Mouse (Mus musculus): ENCODE results near the gene Ttyh2. TPM values are rescaled to one million over a fixed set of nuclear protein-coding genes. Genes with fewer than 3 reads are reported as not detected.
A peak's percentile ranks its signal among the peaks of the same experiment; 100 is the strongest.

The Ttyh2 gene
- total RNA-seq, 4 experiments from 2014 or later, result 75.1 to 107 (median 88.6) TPM

- no peak for DNase-seq
These were observed 36.2 kb downstream of the Ttyh2 start for GRCm38 (mm10) chr11:114711393-114711792.

- DNase-seq, result peak; percentile 85
These were observed 36.6 kb downstream of the Ttyh2 start for GRCm38 (mm10) chr11:114711861-114712260.

GRCm38 (mm10) chr11:114714526-114714925 is 39.3 kb downstream of the Ttyh2 start:
- no peak for DNase-seq

- no peak for DNase-seq
These were observed 40.3 kb downstream of the Ttyh2 start for GRCm38 (mm10) chr11:114715531-114715930.

- DNase-seq, result no peak
These were observed 45.3 kb downstream of the Ttyh2 start for GRCm38 (mm10) chr11:114720535-114720934.

- no peak for DNase-seq
These were observed 47.2 kb downstream of the Ttyh2 start for GRCm38 (mm10) chr11:114722438-114722837.

- DNase-seq, result peak; percentile 82
These were observed 47.8 kb downstream of the Ttyh2 start for GRCm38 (mm10) chr11:114723030-114723429.

GRCm38 (mm10) chr11:114724787-114725590 is 49.8 kb downstream of the Ttyh2 start:
- DNase-seq, result no peak

- peak; percentile 68 for DNase-seq
These were observed 52.0 kb downstream of the Ttyh2 start, which contains the start of gene Dnaic2 for GRCm38 (mm10) chr11:114726965-114727825. Gene Dnaic2 (plus strand): TSS chr11:114727408.

- DNase-seq, result no peak
These were observed 52.6 kb downstream of the Ttyh2 start for GRCm38 (mm10) chr11:114727826-114728186.

- no peak for DNase-seq
These were observed 53.1 kb downstream of the Ttyh2 start for GRCm38 (mm10) chr11:114728333-114728732.

- DNase-seq, result no peak
These were observed 54.7 kb downstream of the Ttyh2 start for GRCm38 (mm10) chr11:114729832-114730363.

GRCm38 (mm10) chr11:114731711-114732110 is 56.5 kb downstream of the Ttyh2 start:
- DNase-seq, result no peak

- no peak for DNase-seq
These were observed 57.7 kb downstream of the Ttyh2 start for GRCm38 (mm10) chr11:114732890-114733289.

GRCm38 (mm10) chr11:114736111-114736510 is 60.9 kb downstream of the Ttyh2 start:
- no peak for DNase-seq

- no peak for DNase-seq
These were observed 61.8 kb downstream of the Ttyh2 start for GRCm38 (mm10) chr11:114736913-114737624.

GRCm38 (mm10) chr11:114740598-114740997 is 65.4 kb downstream of the Ttyh2 start:
- no peak for DNase-seq

GRCm38 (mm10) chr11:114741451-114741850 is 66.2 kb downstream of the Ttyh2 start:
- no peak for DNase-seq

GRCm38 (mm10) chr11:114745134-114745533 is 69.9 kb downstream of the Ttyh2 start:
- DNase-seq, result peak; percentile 76

- no peak for DNase-seq
These were observed 72.4 kb downstream of the Ttyh2 start for GRCm38 (mm10) chr11:114747564-114748138.

GRCm38 (mm10) chr11:114764820-114765818 is 89.9 kb downstream of the Ttyh2 start, which contains the start of gene Kif19a:
Gene Kif19a (plus strand): TSS chr11:114765388.
- DNase-seq, result peak; percentile 43

Data from adrenal gland, adult 8-10 months (tissue).